Mouse (Mus musculus) heart, adult 2 months (tissue): ENCODE results near the gene Nod1.

Experiments
- CTCF ChIP-seq: fragments of 200-600 bp; IDR thresholded peaks from 2 replicates; pipeline ENCODE4 v1.8.1; 2022; ENCODE audit warnings: antibody characterized with exemption, mild to moderate bottlenecking, moderate library complexity
- EP300 ChIP-seq: fragments of 200-500 bp; IDR thresholded peaks from 2 replicates; pipeline ENCODE4 v1.6.1; 2011; ENCODE audit warnings: low read depth, low read length, control low read depth; ENCODE audit not compliant: insufficient read depth

- TF ChIP-seq CTCF (no peak), EP300 (no peak)
These were observed 17.6 kb downstream of the Nod1 start for GRCm38 (mm10) chr6:54954659-54955414.
